Mouse (Mus musculus): ENCODE data around the gene Cd5.

DNA sequence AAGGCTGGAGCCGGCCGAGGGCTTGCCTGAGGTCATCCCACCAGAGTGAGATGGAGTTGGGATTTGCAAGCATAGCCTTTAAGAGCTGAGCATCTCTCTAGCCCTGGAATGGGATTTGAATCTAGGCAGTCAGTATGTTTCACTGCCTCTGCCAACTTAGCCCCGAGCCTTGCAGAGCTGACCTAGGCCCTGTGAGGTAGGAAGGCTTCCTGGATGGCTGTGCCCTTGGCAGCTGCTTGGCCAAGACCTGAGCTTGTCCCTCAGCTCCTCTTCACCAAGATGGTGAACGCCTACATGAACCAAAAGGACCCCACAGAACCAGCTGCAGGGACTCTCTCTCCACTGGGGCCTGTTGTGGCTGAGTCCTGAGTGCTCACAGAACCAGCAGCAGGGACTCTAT lies 28.1 kb downstream of the Cd5 start:
- TF ChIP-seq CTCF (IDR thresholded peaks at IDR 0.05) (no peak), POLR2A (IDR thresholded peaks at IDR 0.05; ENCODE audit: insufficient read depth, low read depth, low read length) (no peak)

All from heart, adult 2 months (tissue).